Mouse (Mus musculus): ENCODE data around the gene Pheta2. TPM values are rescaled to one million over a fixed set of nuclear protein-coding genes. Genes with fewer than 3 reads are reported as not detected.

Gene Pheta2
- total RNA-seq, 2 experiments from 2014 or later, result 1.1 to 1.2 TPM

Small RNA genes lying within 50 kb of the gene (microRNA-seq; reads per million reads assigned to microRNA genes)
- gene Mir7684, result not detected

Other genes with a start within 250 kb of the Pheta2 start
- 10 to 100 TPM; 11.3 to 12.4 TPM for gene Ccdc134, start 211.0 kb upstream of the Pheta2 start, total RNA-seq (2021)
- 100 to 1,000 TPM; 233 to 234 TPM for gene Srebf2, start 191.8 kb upstream of the Pheta2 start, total RNA-seq (2021)
- gene Shisa8, start 126.1 kb upstream of the Pheta2 start, total RNA-seq (2021), result 1 to 10 TPM; 1.5 to 2.0 TPM
- 1 to 10 TPM in 1 of 2 experiments, under 1 TPM in 1; 0.46 to 1.1 TPM for gene Tnfrsf13c, start 114.6 kb upstream of the Pheta2 start, total RNA-seq (2021)
- 1 to 10 TPM; 6.5 to 6.9 TPM for gene Cenpm, start 94.2 kb upstream of the Pheta2 start, total RNA-seq (2021)
- gene 1500009C09Rik, start 86.5 kb upstream of the Pheta2 start, total RNA-seq (2021), result 10 to 100 TPM; 70.9 to 77.4 TPM
- 100 to 1,000 TPM; 666 to 687 TPM for gene Sept3, start 64.0 kb upstream of the Pheta2 start, total RNA-seq (2021)
- under 1 TPM in 1 of 2 experiments, not detected in 1; 0.24 TPM for gene Wbp2nl, start 40.0 kb upstream of the Pheta2 start, total RNA-seq (2021)
- 10 to 100 TPM; 32.1 to 33.6 TPM for gene Naga, start within 50 bp of the Pheta2 start, total RNA-seq (2021)
- gene Smdt1, start within 50 bp of the Pheta2 start, total RNA-seq (2021), result 100 to 1,000 TPM; 122 to 125 TPM
- 100 to 1,000 TPM; 161 to 174 TPM for gene Ndufa6, start 15.4 kb downstream of the Pheta2 start, total RNA-seq (2021)
- gene Cyp2d22, start 41.3 kb downstream of the Pheta2 start, total RNA-seq (2021), result 1 to 10 TPM; 5.3 to 7.0 TPM
- not detected for gene Cyp2d11, start 55.1 kb downstream of the Pheta2 start, total RNA-seq (2021)
- gene Cyp2d10, start 68.3 kb downstream of the Pheta2 start, total RNA-seq (2021), result not detected
- gene Cyp2d9, start 94.5 kb downstream of the Pheta2 start, total RNA-seq (2021), result not detected
- gene Cyp2d12, start 216.1 kb downstream of the Pheta2 start, total RNA-seq (2021), result not detected

All from left cerebral cortex, postnatal 4 days (tissue).